Mouse (Mus musculus) intestine, embryonic 14.5 days (tissue): Measurements from ENCODE around the gene Mettl24. TPM values are rescaled to one million over a fixed set of nuclear protein-coding genes. Genes with fewer than 3 reads are reported as not detected.
"Not testable (repeated sequence)": the region's sequence is repeated elsewhere in the genome, so short reads cannot be mapped to it uniquely, and the experiment has no call there.

Source experiments
- ATAC-seq: fragments of 200-750 bp; cut with Nextera tagmentation; replicated peaks from 2 replicates; pipeline ENCODE4 v1.8.0; 2017; ENCODE audit warnings: low read depth, moderate number of reproducible peaks, moderate TSS enrichment, moderate library complexity; ENCODE audit not compliant: low FRiP score, low TSS enrichment
- DNase-seq: peaks from one replicate; pipeline ENCODE4 v3.0.0-alpha.2; 2018; ENCODE audit warnings: low spot score
- H3K27ac ChIP-seq: fragments of 300-500 bp; sonication (generic); 2 replicates; pipeline ENCODE4 v1.5.1; 2014; ENCODE audit warnings: low read depth, mild to moderate bottlenecking, control low read depth
- H3K27me3 ChIP-seq: fragments of 300-500 bp; sonication (generic); replicated peaks from 2 replicates; pipeline ENCODE4 v1.6.1; 2014; ENCODE audit warnings: low read length, control low read depth; ENCODE audit not compliant: control insufficient read depth, insufficient read depth
- H3K36me3 ChIP-seq: fragments of 300-500 bp; sonication (generic); 2 replicates; pipeline ENCODE4 v1.6.1; 2014; ENCODE audit warnings: low read length, control low read depth; ENCODE audit not compliant: control insufficient read depth, insufficient read depth
- H3K4me1 ChIP-seq: fragments of 300-500 bp; sonication (generic); replicated peaks from 2 replicates; pipeline ENCODE4 v1.6.1; 2014; ENCODE audit warnings: low read length, control low read depth, mixed read lengths; ENCODE audit not compliant: control insufficient read depth, insufficient read depth
- H3K4me2 ChIP-seq: fragments of 300-500 bp; sonication (generic); 2 replicates; pipeline ENCODE4 v1.6.1; 2014; ENCODE audit warnings: low read length
- H3K4me3 ChIP-seq: fragments of 300-500 bp; sonication (generic); 2 replicates; pipeline ENCODE4 v1.5.1; 2014; ENCODE audit warnings: low read depth, low read length, control low read depth, mixed read lengths
- H3K9ac ChIP-seq: fragments of 300-500 bp; sonication (generic); 2 replicates; pipeline ENCODE4 v1.6.1; 2014; ENCODE audit warnings: mild to moderate bottlenecking, low read length
- H3K9me3 ChIP-seq: fragments of 300-500 bp; sonication (generic); 2 replicates; pipeline ENCODE4 v1.6.1; 2016; ENCODE audit warnings: low read length, control low read depth; ENCODE audit not compliant: control insufficient read depth
- WGBS: fragments of 180-500 bp; shearing (Covaris S2); extraction: QIAGEN DNeasy Blood & Tissue Kit; methylation state at CpG from one replicate; pipeline ENCODE4 v1.1.7; 2014; 5-methylcytosine and 5-hydroxymethylcytosine counted together
- polyA plus RNA-seq: library from polyadenylated mRNA; unstranded; fragments of >200 nt; fragmentation: Nextera tagmentation; extraction: Ambion mirVana; gene quantifications from 2 replicates; pipeline ENCODE4 v1.2.1, GENCODE M21; 2014

The Mettl24 gene
- polyA plus RNA-seq, 1 experiment from 2014 or later = 4.5 TPM

DNA sequence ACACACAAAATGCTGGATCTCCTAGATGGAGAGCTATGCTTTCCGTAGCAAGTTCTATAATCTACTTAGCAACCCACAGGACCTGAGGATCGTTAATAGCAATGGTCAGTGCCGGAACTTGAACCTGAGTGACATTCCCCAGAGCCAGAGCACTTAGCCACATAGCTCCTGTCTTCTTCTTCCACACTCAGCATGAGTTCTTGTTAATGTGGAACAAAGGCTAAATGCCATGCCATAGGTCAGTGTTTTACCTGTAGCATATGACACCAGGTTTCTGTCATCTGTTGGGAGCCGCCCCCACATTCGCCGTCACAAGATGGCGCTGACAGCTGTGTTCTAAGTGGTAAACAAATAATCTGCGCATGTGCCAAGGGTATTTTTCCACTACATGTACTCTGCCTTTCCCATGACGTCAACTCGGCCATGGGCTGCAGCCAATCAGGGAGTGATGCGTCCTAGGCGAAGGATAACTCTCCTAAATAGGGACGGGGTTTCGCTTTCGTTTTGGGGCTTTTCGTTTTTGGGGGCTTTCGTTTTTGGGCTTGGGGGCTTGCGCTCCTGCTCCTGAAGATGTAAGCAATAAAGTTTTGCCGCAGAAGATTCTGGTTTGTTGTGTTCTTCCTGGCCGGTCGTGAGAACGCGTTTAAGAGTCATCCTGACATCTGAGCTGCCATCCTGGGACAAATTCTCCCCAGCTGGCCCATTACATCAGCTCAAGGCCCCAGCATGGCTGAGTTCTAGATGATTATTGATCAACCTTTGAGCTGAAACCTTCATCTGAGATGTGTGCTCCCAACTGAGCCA lies 76.5 kb downstream of the Mettl24 start:
- not testable (repeated sequence) for H3K4me2 ChIP-seq, H3K4me1 ChIP-seq, DNase-seq, H3K9me3 ChIP-seq, H3K9ac ChIP-seq, H3K4me3 ChIP-seq, H3K27ac ChIP-seq, ATAC-seq, H3K36me3 ChIP-seq, H3K27me3 ChIP-seq
- 94% methylated on average over 20 of the region's 23 CpGs for WGBS

DNA sequence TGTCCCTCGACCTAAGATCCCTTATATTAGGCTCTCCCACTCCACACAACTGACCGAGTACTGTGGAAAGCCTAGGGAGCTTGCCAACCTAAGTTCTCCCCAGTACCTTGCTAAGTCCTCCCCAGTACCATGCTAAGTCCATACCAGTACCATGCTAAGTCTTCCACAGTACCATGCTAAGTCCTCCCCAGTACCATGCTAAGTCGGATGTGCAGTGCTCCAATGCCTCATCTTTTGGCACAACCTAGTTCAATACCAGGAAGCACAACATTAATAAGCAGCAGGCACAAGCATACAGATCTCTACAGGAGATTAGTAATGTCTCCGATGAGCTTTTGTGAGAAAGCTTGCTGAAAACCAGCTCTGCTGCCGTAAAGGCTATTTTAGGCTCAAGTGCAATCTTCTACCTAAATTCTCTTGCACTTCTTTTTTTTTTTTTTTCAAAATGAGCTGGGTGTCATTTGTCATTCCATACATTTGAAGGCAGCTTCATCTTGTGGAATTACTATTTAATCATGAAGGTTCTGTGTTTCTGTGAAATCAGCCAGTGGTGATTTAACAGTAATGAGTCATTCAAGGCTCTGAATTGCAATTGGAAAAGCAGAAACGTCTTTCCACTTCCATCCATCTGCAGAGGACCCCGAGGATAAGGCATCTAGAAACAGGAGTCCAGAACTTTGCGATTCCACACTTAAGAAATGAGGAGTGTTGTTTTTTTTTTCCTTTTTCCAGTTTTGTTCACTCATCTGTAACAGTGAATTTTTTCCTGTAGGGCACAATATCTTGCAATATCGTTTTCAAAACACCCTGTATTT lies 77.3 kb downstream of the Mettl24 start:
- 89% methylated on average over 9 of the region's 9 CpGs for WGBS
- DNase-seq = no peak
- no peaks in the 10 kb centered on the region for H3K36me3 ChIP-seq

DNA sequence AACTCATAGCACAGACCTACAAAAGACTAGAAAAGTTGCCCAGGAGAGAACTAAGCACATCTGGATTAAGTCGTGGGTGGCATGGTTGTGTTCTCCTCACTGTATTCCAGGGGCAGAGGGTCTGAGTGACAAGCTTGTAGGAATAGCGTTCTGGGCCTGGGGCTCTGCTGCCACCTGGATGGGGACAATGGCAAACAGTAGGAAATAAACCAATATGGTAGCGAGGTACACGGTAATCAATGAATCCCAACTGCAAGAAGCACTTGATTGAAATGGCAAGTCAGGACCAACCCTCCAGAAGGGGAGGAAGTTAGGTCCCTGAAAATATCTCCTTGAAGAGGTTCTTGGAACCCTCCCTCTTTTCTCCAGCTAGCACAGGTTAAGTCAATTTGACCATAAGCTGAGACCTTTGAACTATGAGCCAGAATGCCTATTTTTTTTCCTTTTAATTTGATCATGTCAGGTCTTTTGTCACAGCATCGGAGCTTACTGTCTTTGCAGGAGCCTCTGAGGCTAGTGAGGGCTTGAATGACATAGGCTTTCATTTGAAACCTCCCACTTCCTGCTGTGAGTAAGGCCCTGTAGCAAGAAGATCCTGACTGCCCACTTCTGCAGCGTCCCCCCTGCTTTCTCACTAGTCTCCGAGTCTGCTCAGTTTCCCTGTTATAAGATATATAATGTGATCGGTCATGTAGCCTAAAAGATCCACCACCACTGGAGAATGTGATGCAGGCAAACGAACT lies 78.1 kb downstream of the Mettl24 start:
- WGBS = 72% methylated on average over 9 of the region's 9 CpGs
- Histone ChIP-seq H3K9ac (no peak overlapping the region), H3K9me3 (no peaks in the 10 kb centered on the region), H3K4me2 (no peak overlapping the region), H3K27ac (no peak overlapping the region), H3K36me3 (no peaks in the 10 kb centered on the region), H3K4me3 (no peak overlapping the region), H3K4me1 (no peaks in the 10 kb centered on the region), H3K27me3 (no peaks in the 10 kb centered on the region)
- ATAC-seq (no peak), DNase-seq (no peak)

More for the DNA sequence above, 77.3 kb downstream of the Mettl24 start:
- no peak for ATAC-seq
- Histone ChIP-seq H3K9ac (no peak overlapping the region), H3K27ac (no peak overlapping the region), H3K4me3 (no peak overlapping the region), H3K4me2 (no peak overlapping the region), H3K27me3 (no peaks in the 10 kb centered on the region), H3K4me1 (no peaks in the 10 kb centered on the region), H3K9me3 (no peaks in the 10 kb centered on the region)

GRCm38 (mm10) chr10:40762624-40763023 lies 79.5 kb downstream of the Mettl24 start:
- no peak overlapping the region for H3K9ac ChIP-seq
- no peaks in the 10 kb centered on the region for H3K27me3 ChIP-seq
- H3K4me3 ChIP-seq = no peak overlapping the region
- H3K36me3 ChIP-seq = no peaks in the 10 kb centered on the region
- no peaks in the 10 kb centered on the region for H3K4me1 ChIP-seq
- no peaks in the 10 kb centered on the region for H3K9me3 ChIP-seq
- no peak for DNase-seq
- ATAC-seq = no peak
- 61% methylated on average over 6 of the region's 6 CpGs for WGBS
- H3K27ac ChIP-seq = no peak overlapping the region
- H3K4me2 ChIP-seq = no peak overlapping the region

DNA sequence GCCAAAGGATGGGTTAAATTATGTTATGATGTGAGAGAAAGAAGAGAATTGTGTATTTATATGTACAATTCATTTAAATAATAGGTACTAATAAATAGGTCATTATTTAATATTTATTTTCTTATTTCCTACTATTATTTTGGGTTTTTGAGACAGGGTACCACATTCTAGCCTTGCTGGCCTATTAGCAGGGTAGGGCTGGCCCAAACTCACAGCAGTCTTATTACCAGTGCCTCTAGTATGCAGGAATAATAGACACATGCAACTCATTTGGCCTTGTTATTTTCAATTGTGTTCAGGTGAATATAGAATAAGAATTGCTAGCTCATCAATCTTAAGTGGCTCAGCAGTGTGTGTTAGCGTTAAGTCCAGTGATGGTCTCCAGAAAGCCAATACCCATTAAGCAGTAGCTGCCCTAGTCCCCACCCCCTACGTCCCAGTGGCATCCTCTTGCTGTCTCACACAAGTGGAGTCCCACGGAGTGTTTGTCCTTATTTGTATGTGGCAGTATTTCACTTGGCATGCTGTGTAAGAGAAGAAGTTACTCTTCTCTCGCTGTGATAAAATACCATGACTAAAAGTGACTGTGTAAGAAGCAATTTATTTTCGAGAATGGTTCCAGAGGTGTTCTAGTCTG lies 80.1 kb downstream of the Mettl24 start:
- H3K9me3 ChIP-seq = no peaks in the 10 kb centered on the region
- no peak overlapping the region for H3K9ac ChIP-seq
- no peak overlapping the region for H3K4me3 ChIP-seq
- no peak overlapping the region for H3K27ac ChIP-seq
- H3K36me3 ChIP-seq = no peaks in the 10 kb centered on the region
- H3K4me1 ChIP-seq = no peaks in the 10 kb centered on the region
- WGBS = 85% methylated on average over 5 of the region's 5 CpGs
- no peaks in the 10 kb centered on the region for H3K27me3 ChIP-seq
- ATAC-seq (no peak), DNase-seq (no peak)
- H3K4me2 ChIP-seq = no peak overlapping the region

- Histone ChIP-seq H3K9ac (no peak overlapping the region), H3K9me3 (no peaks in the 10 kb centered on the region), H3K27me3 (no peaks in the 10 kb centered on the region), H3K27ac (no peak overlapping the region), H3K4me2 (no peak overlapping the region), H3K4me3 (no peak overlapping the region), H3K4me1 (no peaks in the 10 kb centered on the region; the same call in 1 of the 2 replicates), H3K36me3 (no peaks in the 10 kb centered on the region)
- ATAC-seq (no peak), DNase-seq (no peak)
- WGBS = 70% methylated on average over 4 of the region's 4 CpGs
Measured at GRCm38 (mm10) chr10:40772266-40772665, 89.2 kb downstream of the Mettl24 start.

DNA sequence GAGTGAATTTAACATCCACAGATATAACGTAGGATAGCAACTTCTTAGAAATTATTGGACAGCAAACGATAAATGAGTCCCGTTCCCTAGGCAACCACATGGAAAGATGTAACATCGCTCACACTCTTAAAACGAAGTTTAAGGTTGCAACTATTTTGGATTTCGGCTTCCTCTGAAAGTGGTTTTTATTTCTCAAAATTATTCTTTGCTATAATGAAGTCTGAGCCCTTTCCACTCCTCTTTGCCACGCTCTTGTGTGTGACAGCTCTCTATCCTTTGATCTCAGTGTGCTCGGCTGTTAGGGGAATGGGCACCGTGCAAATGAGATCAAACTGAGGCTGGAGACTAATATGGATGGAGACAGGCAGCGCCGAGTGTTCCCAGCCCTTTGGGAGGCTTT lies 92.1 kb downstream of the Mettl24 start:
- no peak overlapping the region for H3K9ac ChIP-seq
- WGBS = 69% methylated on average over 11 of the region's 11 CpGs
- H3K4me1 ChIP-seq = no peaks in the 10 kb centered on the region; the same call in 1 of the 2 replicates
- H3K4me2 ChIP-seq = no peak overlapping the region
- no peak for ATAC-seq
- no peak for DNase-seq
- no peaks in the 10 kb centered on the region for H3K36me3 ChIP-seq
- no peak overlapping the region for H3K27ac ChIP-seq
- H3K4me3 ChIP-seq = no peak overlapping the region
- H3K27me3 ChIP-seq = no peaks in the 10 kb centered on the region
- no peaks in the 10 kb centered on the region for H3K9me3 ChIP-seq

GRCm38 (mm10) chr10:40775655-40776054 lies 92.6 kb downstream of the Mettl24 start:
- Histone ChIP-seq H3K9ac (no peak overlapping the region), H3K27me3 (no peaks in the 10 kb centered on the region), H3K4me3 (no peak overlapping the region), H3K36me3 (no peaks in the 10 kb centered on the region), H3K9me3 (no peaks in the 10 kb centered on the region), H3K27ac (no peak overlapping the region), H3K4me1 (no peaks in the 10 kb centered on the region; the same call in 1 of the 2 replicates), H3K4me2 (no peak overlapping the region)
- ATAC-seq (no peak), DNase-seq (no peak)
- 93% methylated on average over 4 of the region's 4 CpGs for WGBS
